Mouse (Mus musculus) heart, postnatal 4 days (tissue): ENCODE data around the gene Aatf. TPM values are rescaled to one million over a fixed set of nuclear protein-coding genes. Genes with fewer than 3 reads are reported as not detected.

Experiments
- total RNA-seq, 2 experiments: library from RNA; stranded (reverse); gene quantifications; 2 replicates each; pipeline ENCODE4 v1.2.3; 2021

Gene Aatf
- total RNA-seq, 2 experiments from 2014 or later = 15.2 to 18.8 TPM

Other genes with a start within 250 kb of the Aatf start
- gene Lhx1, start 12.0 kb upstream of the Aatf start, total RNA-seq = not detected